Mouse (Mus musculus): ENCODE measurements around the gene Ciao2a. TPM values are rescaled to one million over a fixed set of nuclear protein-coding genes. Genes with fewer than 3 reads are reported as not detected.

Gene Ciao2a
- total RNA-seq, 4 experiments from 2014 or later = 63.2 to 72.4 (median 71.0) TPM

DNA sequence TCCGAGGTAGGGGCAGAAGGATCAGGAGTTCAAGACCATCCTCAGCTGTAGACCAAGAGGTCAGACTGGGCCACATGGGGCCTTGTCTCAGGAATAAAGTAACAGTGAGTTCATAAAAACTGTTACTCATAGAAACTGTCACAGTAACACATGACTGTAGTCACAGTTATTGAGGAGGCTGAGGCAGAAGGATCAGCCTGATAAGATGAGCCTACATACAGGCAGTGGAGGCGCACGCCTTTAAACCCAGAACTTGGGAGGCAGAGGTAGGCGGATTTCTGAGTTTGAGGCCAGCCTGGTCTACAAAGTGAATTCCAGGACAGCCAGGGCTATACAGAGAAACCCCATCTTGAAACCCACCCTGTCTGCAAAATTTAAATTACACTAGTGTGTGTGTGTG, 6.3 kb upstream of the Ciao2a start:
- no peak for DNase-seq (ENCODE audit: low spot score)

- DNase-seq (ENCODE audit: low spot score) = no peak
These were observed 5.5 kb upstream of the Ciao2a start for GRCm38 (mm10) chr9:66120945-66121344.

GRCm38 (mm10) chr9:66121421-66121820, 5.0 kb upstream of the Ciao2a start:
- DNase-seq (ENCODE audit: low spot score) = no peak

- no peak for DNase-seq (ENCODE audit: low spot score)
These were observed 2.8 kb upstream of the Ciao2a start for GRCm38 (mm10) chr9:66123648-66124047.

GRCm38 (mm10) chr9:66124111-66124531, 2.3 kb upstream of the Ciao2a start:
- peak; percentile 44 for DNase-seq (ENCODE audit: low spot score)

GRCm38 (mm10) chr9:66124681-66125542, 1.5 kb upstream of the Ciao2a start:
- peak; percentile 98 for DNase-seq (ENCODE audit: low spot score)

- DNase-seq (ENCODE audit: low spot score) = no peak
These were observed 612 bp upstream of the Ciao2a start for GRCm38 (mm10) chr9:66125543-66126455.

- no peak for DNase-seq (ENCODE audit: low spot score)
These were observed 759 bp downstream of the Ciao2a start for GRCm38 (mm10) chr9:66127193-66127546.

DNA sequence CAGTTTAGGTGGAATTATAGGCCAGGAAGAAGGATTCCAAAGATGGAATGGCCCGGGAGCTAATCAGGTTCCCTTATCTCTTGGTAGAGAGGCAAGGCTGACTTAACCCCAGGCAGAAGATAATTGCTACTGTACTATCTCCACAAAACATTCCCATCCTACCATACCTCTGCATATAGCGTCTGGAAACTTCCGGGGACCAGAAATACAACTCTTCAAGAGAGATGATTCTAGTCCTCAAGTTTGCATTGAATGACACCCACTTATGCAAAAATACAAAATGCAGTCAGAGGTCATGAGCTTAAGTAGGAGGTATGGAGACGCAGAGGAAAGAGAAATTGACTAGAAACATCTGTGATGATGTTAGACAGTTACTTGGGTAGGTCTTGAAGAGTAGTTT, 1.5 kb downstream of the Ciao2a start:
- DNase-seq (ENCODE audit: low spot score) = no peak

- DNase-seq (ENCODE audit: low spot score) = no peak
These were observed 5.1 kb downstream of the Ciao2a start for GRCm38 (mm10) chr9:66131466-66131865.

- DNase-seq (ENCODE audit: low spot score) = no peak
These were observed 9.6 kb downstream of the Ciao2a start for GRCm38 (mm10) chr9:66135967-66136366.

DNA sequence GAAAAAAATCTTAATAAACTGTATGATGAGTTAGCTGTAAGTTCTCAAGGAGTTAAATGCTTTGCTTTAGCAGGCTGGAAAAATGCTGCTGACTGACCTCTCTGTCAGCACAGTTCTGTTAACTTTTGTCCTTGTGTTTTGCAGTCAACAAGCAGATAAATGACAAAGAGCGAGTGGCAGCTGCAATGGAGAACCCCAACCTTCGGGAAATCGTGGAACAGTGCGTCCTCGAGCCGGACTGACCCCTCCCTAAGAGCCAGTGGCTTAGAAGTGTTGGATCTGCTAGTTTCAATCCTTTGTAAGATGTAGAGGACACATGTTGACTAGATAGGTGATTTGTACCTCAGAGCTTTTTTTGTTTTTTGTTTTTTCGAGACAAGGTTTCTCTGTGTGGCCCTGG, 11.8 kb downstream of the Ciao2a start:
- no peak for DNase-seq (ENCODE audit: low spot score)

GRCm38 (mm10) chr9:66142265-66142664, 15.9 kb downstream of the Ciao2a start:
- DNase-seq (ENCODE audit: low spot score) = no peak

GRCm38 (mm10) chr9:66144248-66144647, 17.8 kb downstream of the Ciao2a start:
- DNase-seq (ENCODE audit: low spot score) = peak; percentile 72

- no peak for DNase-seq (ENCODE audit: low spot score)
These were observed 19.7 kb downstream of the Ciao2a start for GRCm38 (mm10) chr9:66146141-66146540.

- no peak for DNase-seq (ENCODE audit: low spot score)
These were observed 25.6 kb downstream of the Ciao2a start for GRCm38 (mm10) chr9:66152011-66152410.

GRCm38 (mm10) chr9:66153594-66153993, 27.2 kb downstream of the Ciao2a start:
- no peak for DNase-seq (ENCODE audit: low spot score)

- DNase-seq (ENCODE audit: low spot score) = no peak
These were observed 27.6 kb downstream of the Ciao2a start for GRCm38 (mm10) chr9:66154013-66154412.

- no peak for DNase-seq (ENCODE audit: low spot score)
These were observed 29.1 kb downstream of the Ciao2a start for GRCm38 (mm10) chr9:66155534-66155933.

DNA sequence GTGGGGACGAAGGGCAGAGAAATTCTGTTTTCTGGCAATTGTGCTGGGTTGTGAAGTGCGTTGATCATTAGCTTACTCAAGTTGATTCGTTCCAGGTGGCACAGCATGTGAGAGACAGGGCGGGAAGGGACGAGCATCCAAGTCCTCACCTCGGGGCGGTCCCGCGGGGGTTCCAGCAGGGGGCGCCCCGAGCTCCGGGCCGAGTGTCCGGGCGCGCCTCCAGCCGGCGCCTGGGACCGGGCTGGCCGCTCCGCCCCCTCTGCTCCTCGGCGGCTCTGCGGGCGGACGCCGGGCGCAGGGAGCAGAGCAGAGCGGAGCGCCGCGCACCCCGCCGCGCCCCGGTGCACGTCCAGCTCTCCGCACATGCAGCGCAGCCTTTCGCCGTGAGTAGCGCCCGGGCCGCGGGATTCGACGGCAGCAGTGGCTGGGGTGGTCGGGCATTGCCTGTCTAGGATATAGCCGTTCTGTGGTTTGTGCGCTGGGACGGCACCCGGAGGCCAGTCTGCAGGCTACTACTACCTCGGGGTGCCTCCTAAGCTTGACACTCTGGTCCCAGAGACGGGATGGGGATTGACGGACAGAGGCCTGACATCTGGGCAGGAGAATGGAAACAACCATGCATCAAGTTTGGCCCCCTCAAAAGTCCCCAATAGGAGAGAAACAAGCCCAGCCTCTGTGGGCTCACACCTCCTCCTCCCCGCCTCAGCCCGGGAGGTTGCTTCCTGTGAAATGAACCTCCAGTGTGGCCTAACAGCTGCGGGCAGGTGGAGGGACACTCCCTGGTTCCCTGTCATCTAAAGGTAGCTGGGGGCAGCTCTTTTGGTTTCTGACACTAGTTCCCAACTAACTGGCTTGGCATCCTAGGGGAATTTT, 31.8 kb downstream of the Ciao2a start, which contains the start of gene Dapk2:
Dapk2 (plus strand) TSS at position 266 of the 873 bp plus-strand sequence.
- DNase-seq (ENCODE audit: low spot score) = peak; percentile 77

DNA sequence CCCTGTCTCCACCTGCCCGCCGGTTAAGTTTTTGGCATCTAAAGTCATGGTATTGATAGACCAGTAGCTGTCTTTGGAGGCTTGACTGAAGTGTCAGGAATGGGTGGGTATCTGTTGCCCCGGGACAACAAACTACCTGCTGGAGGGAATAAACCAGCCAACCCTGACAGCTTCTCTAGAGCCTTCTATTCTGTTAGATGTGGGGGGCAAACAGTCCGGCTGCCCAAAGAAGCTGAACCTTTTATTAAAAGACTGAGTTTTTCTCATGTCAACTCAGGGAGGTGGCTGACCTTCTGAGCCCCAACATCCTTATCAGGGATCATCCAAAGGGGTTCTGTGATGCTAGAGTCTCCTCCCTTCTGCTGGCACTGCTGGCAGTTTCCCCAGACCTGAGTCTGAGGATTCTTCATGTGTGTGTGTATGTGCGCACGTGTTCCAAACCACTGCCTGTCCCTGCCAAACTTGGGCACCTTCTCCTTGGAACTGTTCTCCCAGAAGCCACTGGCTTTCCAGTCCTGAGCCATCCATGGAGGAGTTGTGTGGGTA, 32.5 kb downstream of the Ciao2a start:
- no peak for DNase-seq (ENCODE audit: low spot score)

Measured in heart, adult 8-10 months (tissue).